Mouse (Mus musculus): Measurements from ENCODE around the gene Cplx2.

GRCm38 (mm10) chr13:54425269-54425668 lies 54.1 kb downstream of the Cplx2 start:
- TF ChIP-seq CTCF (IDR thresholded peaks at IDR 0.05; ENCODE audit: borderline replicate concordance, insufficient read depth, low read length), result no peak
- no peak for TF ChIP-seq POLR2A (IDR thresholded peaks at IDR 0.05; ENCODE audit: low read depth, low read length)

Data from embryonic fibroblast, embryonic 13.5 days (primary cell).